Mouse (Mus musculus): ENCODE results near the gene Itga9.

Gene Itga9

DNA sequence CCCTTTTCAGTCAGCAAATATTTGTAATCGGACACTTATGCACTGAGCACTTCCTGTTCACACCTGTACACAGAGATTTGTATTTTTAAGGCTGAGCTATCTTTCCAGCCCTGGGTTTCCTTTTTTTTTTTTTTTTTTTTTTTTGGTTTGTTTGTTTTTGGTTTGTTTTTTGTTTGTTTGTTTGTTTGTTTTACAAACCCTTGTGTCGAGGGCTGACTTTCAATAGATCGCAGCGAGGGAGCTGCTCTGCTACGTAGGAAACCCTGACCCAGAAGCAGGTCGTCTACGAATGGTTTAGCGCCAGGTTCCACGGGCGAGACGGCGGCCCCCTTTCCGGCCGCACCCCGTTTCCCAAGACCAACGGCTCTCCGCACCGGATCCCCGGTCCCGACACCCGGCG lies 68.3 kb downstream of the Itga9 start:
- in situ Hi-C loops (cut with MboI; ENCODE audit: low pct_unique_long_range_greater_than_20kb in 1 of 2, low sequenced_read_pairs in 2 of 2, unreplicated experiment in 1 of 2), result no loop called here

DNA sequence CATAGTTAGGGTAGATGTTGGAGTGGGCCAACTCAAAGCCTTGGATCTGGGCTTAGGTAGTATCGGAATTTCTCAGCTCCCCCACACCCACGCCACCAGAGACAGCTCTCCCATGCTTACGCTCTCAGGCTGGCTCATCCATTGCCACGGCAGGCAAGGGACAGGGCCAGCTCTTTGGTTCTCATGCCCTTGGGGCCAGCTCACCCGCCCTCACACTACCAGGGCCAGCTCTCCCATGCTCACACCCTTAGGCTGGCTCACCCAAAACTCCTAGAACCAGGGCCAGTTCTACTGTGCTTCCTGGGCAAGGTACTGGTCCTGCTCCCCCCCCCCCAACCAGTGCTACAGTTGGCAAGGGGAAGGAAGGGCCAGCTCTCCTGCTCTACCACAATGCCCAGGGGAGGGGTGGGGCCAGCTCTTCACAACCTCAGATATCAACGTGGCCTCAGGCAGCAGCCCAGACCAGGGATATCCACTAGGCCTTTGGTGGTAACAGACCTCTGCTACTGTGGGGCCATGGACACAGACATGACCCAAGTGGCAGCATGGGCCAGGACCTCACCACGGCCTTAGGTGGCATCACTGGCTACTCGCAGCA lies 69.2 kb downstream of the Itga9 start:
- in situ Hi-C loops (cut with MboI; ENCODE audit: low pct_unique_long_range_greater_than_20kb in 1 of 2, low sequenced_read_pairs in 2 of 2, unreplicated experiment in 1 of 2), result no loop called here

DNA sequence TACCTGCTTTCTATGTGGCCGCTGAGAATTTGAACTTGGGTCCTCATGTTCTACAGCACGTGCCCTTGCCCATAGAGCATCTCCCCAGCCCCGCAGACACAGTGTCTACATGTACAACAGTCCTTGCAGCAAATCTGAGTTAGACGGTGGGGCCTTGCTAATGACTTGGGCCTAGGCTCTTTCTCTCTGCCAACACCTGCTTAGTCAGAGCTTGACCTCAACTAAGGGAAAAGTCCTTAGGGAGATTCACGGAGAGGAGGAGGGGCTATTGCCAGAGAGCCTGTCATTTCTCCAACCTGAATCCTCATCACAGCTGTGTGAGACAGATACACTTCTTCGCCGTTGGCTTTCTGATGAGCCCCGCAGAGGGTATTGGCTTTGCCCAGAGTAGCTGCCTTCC lies 70.2 kb downstream of the Itga9 start:
- in situ Hi-C loops (cut with MboI; ENCODE audit: low pct_unique_long_range_greater_than_20kb in 1 of 2, low sequenced_read_pairs in 2 of 2, unreplicated experiment in 1 of 2), result no loop called here

DNA sequence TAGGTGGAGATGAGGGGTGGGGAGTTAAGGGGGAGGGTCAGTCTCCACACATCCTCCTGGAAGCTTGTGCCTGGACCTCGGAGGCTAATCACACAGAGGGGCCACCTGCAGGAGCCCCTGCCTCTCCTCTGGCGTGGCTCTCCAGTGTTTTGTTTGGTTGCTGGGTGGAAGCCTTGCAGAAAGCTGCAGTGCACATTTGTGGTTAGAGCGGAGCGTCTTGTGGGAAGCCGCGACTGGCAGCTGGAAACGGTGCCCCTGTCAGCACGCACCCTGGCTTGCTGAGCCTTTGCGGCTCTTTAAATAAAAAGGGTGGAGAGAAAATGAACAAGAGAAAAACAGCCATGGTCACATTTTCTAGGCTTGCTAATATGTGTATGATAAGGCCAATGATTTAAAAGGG lies 70.9 kb downstream of the Itga9 start:
- in situ Hi-C loops (cut with MboI; ENCODE audit: low pct_unique_long_range_greater_than_20kb in 1 of 2, low sequenced_read_pairs in 2 of 2, unreplicated experiment in 1 of 2), result no loop called here

DNA sequence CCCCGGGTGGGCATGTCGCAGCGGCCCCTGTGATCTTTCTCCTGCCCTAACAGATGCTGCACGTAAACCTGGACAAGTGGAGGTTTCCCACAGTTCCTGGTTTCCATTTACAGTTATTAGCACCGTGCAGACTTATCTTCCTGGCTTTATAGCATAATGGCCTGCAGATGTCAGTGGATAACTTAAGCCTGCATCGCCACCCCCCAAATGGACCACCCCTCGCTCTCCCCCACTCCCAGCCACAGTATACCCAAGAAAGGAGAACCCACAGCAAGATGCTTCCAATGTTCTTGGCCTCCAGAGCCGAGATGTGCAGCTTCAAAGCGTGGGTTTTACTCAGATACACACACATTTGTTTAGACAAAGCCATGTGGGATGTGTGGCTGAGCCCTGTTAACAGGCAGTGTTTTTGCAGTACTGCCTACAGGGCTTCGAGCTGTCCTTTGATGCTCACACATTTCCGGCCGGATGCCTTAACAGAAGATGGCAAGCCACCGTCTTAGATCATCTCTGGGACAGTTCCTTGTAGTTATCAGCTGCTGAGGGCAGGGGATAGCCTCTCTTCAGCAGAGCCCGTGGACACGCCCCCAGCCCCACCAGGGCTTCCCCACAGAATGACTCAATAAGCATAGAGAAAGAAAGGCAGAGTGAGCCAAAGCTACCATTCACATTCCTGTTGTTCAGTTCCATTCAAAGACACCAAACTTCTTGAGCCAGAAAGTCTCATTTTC lies 71.7 kb downstream of the Itga9 start:
- in situ Hi-C loops (cut with MboI; ENCODE audit: low pct_unique_long_range_greater_than_20kb in 1 of 2, low sequenced_read_pairs in 2 of 2, unreplicated experiment in 1 of 2), result no loop called here

DNA sequence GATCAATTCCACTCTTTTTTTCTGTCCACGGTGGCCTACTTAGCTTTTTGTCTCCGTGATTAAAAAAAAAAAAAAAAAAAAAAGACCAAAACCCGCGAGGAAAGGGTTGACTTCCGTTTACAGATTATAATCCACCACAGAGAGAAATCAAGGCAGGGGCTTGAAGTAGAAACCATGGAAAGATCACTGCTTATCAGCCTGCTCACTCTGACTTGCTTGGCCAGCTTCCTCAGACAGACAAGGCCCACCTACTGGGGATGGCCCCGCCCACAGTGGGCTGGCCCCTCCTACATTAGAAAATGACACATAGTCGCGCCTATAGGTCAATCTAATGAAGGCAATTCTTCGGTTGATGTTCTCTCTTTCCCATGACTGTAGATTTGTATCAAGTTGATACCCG lies 72.3 kb downstream of the Itga9 start:
- in situ Hi-C loops (cut with MboI; ENCODE audit: low pct_unique_long_range_greater_than_20kb in 1 of 2, low sequenced_read_pairs in 2 of 2, unreplicated experiment in 1 of 2), result no loop called here

DNA sequence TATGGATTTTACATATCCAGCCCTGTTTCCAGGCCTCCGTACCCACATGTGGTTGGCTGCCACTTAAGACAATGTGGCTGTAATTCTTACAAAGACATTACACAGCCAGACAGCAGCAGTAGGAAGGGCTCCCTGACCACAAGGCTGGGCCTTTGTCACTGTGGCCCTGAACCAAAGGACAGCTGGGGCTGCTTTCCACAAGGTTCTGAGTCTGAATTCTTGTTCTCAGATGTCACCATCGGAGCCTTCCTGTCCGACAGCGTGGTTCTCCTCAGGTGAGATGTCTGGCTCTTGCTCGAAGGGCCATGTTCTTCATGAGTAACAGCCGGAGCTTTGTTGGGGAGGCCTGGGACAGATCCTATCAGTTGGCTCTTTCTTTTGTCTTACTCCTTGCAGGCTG lies 75.0 kb downstream of the Itga9 start:
- in situ Hi-C loops (cut with MboI; ENCODE audit: low pct_unique_long_range_greater_than_20kb in 1 of 2, low sequenced_read_pairs in 2 of 2, unreplicated experiment in 1 of 2), result no loop called here

DNA sequence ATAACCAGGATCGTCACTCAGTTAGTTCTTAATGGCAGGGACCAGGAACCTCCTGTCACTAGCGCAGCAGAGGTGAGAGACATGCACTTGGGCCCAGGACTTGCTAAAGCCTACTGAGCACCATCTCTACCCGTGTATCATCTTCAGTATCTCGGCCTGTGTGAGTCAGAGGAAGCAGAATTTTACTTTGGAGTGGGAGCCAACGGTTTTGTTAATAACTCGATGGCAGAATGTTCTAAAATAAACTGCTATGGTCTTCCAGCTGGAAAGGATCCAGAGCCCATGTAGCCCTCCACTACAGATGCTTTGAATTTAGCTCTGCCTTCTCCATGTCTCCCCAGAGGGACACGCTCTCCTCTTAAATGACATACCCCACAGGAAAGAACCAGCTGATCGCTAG lies 75.7 kb downstream of the Itga9 start:
- in situ Hi-C loops (cut with MboI; ENCODE audit: low pct_unique_long_range_greater_than_20kb in 1 of 2, low sequenced_read_pairs in 2 of 2, unreplicated experiment in 1 of 2), result no loop called here

DNA sequence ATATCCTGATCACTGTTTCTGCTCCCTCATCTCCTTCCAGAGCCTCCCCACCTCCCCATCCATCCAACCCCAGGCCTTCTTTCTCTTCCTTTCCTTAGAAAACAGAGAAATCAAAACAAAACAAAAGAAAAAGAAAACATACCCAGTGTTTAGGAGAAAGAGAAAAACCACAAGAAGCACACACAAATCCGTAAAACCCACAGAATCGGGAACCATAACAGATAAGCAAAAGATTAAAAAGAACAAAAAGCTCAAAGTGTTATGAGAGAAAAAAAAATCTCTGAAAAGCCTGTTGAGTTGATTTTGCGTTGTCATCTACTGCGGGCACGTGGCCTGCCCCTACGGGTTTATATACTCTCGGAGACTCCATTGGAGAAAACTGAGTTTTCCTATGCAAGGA lies 77.0 kb downstream of the Itga9 start:
- in situ Hi-C loops (cut with MboI; ENCODE audit: low pct_unique_long_range_greater_than_20kb in 1 of 2, low sequenced_read_pairs in 2 of 2, unreplicated experiment in 1 of 2), result no loop called here

DNA sequence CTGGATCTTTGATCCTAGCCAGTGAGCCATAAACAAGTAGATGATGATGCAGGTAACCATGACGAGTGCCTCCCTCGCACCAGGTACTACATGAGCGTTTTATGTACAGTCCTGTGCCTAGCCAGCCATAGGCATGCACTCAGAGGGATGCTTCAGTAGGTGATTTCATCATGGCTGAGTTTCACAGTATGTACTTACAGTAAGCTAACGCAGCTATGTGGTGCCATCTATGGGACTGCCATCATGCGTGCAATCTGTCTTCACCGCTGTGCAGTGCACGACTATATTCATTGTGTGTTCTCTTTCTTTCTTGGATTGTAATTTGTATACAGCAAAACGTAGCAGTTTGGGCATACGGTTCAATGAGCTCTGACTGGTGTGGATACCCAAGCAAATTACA lies 77.9 kb downstream of the Itga9 start:
- in situ Hi-C loops (cut with MboI; ENCODE audit: low pct_unique_long_range_greater_than_20kb in 1 of 2, low sequenced_read_pairs in 2 of 2, unreplicated experiment in 1 of 2), result no loop called here

DNA sequence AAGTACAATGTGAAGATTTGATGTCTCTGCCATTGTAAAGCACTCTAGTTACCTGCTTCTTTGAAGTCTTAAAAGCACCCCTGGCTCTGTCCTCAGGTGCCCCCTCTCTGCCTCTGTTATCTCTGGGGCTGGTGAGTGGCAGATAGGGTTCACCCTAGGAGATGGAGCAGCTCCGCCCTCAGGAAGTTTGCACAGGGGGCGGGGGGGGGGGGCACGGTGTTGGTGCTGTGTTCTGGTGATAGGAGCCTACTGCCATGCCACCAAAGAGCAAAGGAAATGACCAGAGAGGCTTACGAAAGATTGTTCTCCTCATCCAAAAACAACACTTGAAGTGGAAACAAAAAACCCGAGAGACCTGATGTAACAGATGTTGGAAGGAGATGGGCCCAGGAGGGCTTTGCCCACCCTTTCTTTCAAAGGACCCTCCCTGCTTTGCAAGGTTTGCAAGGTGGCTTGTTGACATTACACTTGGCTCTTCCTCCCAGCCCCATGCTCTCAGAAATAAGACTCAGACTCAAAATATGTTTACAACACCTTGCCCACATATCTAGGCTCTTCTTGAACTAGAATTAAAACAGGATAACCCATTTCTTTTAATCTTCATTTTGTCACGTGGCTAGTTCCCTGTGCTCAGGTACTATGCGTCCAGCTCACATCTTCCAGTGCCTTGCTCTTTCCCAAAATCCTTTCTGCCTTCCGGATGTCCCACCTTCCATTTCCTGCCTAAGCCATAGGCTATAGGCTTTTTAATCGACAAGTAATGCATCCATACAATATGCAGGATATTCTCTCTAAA lies 79.9 kb downstream of the Itga9 start:
- in situ Hi-C loops (cut with MboI; ENCODE audit: low pct_unique_long_range_greater_than_20kb in 1 of 2, low sequenced_read_pairs in 2 of 2, unreplicated experiment in 1 of 2), result no loop called here

DNA sequence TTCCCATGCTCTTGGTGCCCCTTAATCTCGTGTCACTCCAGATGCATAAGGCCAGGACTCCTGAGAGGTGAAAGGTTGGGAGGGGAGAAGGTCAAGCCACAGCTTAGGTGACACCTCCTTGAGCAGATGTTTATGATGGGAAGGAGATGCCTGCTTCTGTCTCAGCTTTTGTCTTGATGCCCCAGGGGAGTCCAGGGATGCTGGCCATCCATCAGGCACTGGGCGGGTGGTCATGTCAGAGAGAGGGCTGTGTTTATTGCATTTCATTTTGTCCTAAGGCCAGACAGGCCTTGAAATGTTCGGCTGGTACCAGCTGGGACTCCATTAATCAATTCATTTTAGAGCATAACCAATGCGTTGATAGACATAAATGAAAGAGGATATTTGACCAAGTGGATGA lies 81.8 kb downstream of the Itga9 start:
- in situ Hi-C loops (cut with MboI; ENCODE audit: low pct_unique_long_range_greater_than_20kb in 1 of 2, low sequenced_read_pairs in 2 of 2, unreplicated experiment in 1 of 2), result no loop called here

DNA sequence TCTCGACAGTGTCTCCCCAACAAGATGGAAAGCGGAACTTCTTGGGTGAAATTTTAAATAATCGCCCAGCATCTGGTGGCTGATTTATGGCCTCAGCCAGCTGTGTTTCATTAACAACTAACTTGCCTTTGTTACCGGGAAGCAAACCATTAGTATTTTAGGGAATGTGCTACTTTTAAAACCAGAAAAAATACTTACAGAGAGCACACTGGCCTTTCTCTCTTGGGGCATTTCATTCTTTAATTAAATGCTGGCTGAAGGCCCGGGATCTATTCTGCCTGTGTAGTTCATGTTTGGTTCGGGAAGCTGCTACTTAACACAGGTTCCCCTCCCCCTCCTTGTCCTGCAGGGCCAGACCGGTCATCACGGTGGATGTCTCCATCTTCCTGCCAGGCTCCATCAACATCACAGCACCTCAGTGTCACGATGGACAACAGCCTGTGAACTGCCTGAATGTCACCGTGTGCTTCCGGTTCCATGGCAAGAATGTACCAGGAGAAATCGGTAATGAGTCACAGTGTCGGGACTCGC lies 82.5 kb downstream of the Itga9 start:
- in situ Hi-C loops (cut with MboI; ENCODE audit: low pct_unique_long_range_greater_than_20kb in 1 of 2, low sequenced_read_pairs in 2 of 2, unreplicated experiment in 1 of 2), result no loop called here

DNA sequence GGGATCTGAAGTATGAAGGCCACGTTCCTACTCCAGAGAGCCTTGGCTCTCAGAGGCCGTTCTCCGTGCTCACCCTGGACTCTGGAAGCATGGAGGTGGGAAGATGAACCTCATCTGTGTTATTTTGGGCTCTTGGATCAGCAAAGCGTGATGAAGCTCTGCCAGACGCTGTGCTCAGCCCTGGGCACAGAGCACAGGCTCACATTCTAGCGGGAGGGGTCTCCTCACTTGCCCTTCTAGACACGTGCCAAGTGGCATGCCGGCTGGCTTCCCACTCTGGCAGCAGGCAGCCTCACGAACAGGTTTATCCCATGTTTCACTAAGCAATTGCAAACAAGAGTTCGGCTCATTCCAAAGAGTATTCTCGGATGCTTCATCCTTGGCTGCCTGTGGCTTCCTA lies 86.8 kb downstream of the Itga9 start:
- in situ Hi-C loops (cut with MboI; ENCODE audit: low pct_unique_long_range_greater_than_20kb in 1 of 2, low sequenced_read_pairs in 2 of 2, unreplicated experiment in 1 of 2), result no loop called here

DNA sequence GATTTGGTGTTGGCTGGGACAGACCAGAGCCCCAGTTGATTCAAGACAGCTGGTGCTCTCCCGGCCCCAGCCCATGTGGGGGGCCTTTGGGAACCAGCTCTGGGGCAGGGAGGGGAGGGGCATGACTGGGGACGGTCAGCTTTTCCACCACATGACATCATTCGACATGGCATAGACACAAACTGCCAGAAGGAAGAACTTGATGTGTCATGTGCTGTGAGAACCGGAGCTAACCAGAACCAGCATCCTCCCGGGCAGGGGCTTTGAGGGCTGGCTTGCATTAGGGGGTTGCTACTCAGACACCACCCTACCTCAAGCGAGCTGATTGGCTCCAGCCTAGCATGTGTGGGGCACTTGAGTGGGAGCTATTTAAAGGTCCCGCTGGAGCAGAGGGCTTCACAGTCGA lies 87.9 kb downstream of the Itga9 start:
- in situ Hi-C loops (cut with MboI; ENCODE audit: low pct_unique_long_range_greater_than_20kb in 1 of 2, low sequenced_read_pairs in 2 of 2, unreplicated experiment in 1 of 2), result no loop called here

DNA sequence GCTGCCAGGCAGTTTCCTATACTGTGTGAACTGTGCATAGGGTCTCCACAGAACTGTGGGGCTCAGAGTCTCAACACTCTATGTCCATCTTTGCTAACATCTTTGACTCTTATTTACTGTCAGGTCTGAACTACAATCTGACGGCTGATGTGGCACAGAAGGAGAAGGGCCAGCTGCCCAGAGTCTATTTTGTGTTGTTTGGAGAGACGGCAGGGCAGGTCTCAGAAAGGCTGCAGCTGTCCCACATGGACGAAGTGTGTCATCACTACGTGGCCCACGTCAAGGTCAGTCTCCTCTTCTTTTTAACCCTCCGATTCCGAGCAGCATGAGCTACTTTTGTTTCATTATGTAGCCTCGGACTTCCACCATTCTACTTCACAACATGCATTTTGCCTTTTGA lies 91.7 kb downstream of the Itga9 start:
- in situ Hi-C loops (cut with MboI; ENCODE audit: low pct_unique_long_range_greater_than_20kb in 1 of 2, low sequenced_read_pairs in 2 of 2, unreplicated experiment in 1 of 2), result no loop called here

DNA sequence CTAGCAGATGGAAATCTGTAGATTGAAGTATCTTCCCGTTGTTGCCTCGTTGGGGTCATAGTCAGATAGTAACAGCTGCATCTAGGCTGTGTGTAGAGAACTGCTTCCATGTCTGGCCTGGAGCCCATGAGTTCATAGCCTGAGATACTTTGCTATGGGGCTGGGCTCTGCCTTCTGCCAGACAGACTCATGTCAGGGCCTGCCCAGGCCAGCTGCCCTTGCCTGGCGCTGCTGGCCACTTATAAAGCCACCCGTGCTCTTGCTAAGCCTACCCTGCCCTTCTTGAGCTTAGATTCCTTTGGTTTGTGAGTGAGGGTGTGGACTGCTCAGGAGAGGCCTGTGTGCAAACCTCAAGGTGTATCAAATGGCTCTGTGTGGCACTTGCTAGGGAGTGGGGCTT lies 93.2 kb downstream of the Itga9 start:
- in situ Hi-C loops (cut with MboI; ENCODE audit: low pct_unique_long_range_greater_than_20kb in 1 of 2, low sequenced_read_pairs in 2 of 2, unreplicated experiment in 1 of 2), result no loop called here

DNA sequence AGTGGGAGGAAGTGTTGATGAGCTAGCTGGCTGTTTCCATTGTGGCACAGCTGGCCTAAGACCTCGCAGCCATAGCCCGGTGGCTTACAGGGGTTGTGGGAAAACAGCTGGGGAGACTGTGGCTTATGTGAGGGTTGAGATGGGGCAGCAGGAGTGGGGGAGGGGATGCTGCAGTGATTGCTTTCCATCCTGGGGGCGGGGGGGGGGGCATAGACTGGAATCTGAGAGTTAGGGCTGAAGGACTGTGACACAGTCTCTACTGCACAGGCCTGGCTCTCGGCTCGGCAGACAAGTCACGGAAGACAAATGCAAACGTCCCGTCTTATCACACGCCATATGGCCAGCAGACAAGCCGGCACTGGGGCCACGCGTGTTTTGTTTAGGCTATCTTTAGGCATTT lies 94.4 kb downstream of the Itga9 start:
- in situ Hi-C loops (cut with MboI; ENCODE audit: low pct_unique_long_range_greater_than_20kb in 1 of 2, low sequenced_read_pairs in 2 of 2, unreplicated experiment in 1 of 2), result no loop called here

DNA sequence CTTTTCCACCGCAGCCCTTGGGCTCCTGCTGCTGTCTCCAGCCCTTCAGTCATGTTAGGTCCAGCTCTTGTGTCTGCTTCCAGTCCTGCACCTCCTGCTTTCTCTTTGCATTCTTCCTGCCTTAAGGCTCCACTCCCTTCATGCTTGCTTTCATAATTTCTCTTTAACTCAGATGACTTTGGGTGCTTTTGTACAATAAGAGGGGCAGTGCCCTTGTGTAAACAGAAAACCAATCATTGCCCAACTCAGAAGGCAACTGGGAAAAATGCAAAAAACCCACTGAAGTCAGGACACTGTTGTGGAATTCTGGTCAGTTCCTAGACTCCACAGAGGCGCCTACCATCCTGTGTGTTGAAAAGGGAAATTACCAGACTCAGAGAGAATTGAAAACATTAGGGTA lies 95.3 kb downstream of the Itga9 start:
- in situ Hi-C loops (cut with MboI; ENCODE audit: low pct_unique_long_range_greater_than_20kb in 1 of 2, low sequenced_read_pairs in 2 of 2, unreplicated experiment in 1 of 2), result no loop called here

DNA sequence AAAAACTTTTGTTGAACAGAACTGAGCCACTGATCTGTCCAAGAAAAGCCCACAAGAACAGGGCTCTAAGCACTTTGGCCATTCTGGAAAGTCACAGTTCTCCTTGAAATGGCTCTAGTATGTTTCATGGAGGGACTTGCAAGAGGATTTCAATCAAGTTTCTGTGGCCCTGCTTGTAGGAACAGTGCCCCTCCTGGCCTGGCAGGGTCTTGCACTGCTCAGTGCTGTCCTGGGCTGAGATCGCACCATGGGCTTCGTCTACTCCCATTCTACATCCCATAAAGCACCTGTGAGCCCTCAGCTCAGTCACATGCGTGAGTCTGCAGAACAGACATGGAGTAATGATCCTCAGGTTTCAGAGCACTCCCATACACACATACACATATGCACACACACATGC lies 96.7 kb downstream of the Itga9 start:
- in situ Hi-C loops (cut with MboI; ENCODE audit: low pct_unique_long_range_greater_than_20kb in 1 of 2, low sequenced_read_pairs in 2 of 2, unreplicated experiment in 1 of 2), result no loop called here
